Mouse (Mus musculus) ES-E14 (cell line): Measurements from ENCODE around the gene Slc2a6. TPM values are rescaled to one million over a fixed set of nuclear protein-coding genes. Genes with fewer than 3 reads are reported as not detected.

Experiments
- DNase-seq: peaks from one replicate; pipeline ENCODE4 v3.0.0-alpha.2; 2013; ENCODE audit warnings: low read depth, low spot score
- H3K27ac ChIP-seq: 2 replicates; pipeline ENCODE4 v1.5.1; 2012; ENCODE audit warnings: low read depth, mild to moderate bottlenecking, low read length, moderate library complexity, mixed read lengths; ENCODE audit not compliant: poor library complexity, insufficient read depth, severe bottlenecking
- H3K36me3 ChIP-seq: 2 replicates; pipeline ENCODE4 v1.6.1; 2012; ENCODE audit warnings: mild to moderate bottlenecking, low read length, moderate library complexity, mixed read lengths; ENCODE audit not compliant: control insufficient read depth, poor library complexity, insufficient read depth, severe bottlenecking
- H3K4me1 ChIP-seq, 2 experiments: fragments of 150-350 bp in 1 of 2; sonication (generic) in 1 of 2; 2 replicates each; pipeline ENCODE4 v1.6.1; 2012; ENCODE audit warnings: low read length in 2 of 2, mild to moderate bottlenecking in 1 of 2, mixed read lengths in 1 of 2; ENCODE audit not compliant: control insufficient read depth in 2 of 2, insufficient read depth in 2 of 2, poor library complexity in 1 of 2
- H3K4me3 ChIP-seq, 2 experiments: fragments of 150-350 bp in 1 of 2; sonication (generic) in 1 of 2; 2 replicates each; pipeline ENCODE4 v1.5.1; 2012; ENCODE audit warnings: low read length in 2 of 2, low read depth in 1 of 2, mild to moderate bottlenecking in 1 of 2, mixed read lengths in 1 of 2; ENCODE audit not compliant: insufficient read depth in 1 of 2, poor library complexity in 1 of 2, severe bottlenecking in 1 of 2
- H3K9ac ChIP-seq: 2 replicates; pipeline ENCODE4 v1.6.1; 2012; ENCODE audit warnings: low read depth, mild to moderate bottlenecking, low read length, mixed read lengths; ENCODE audit not compliant: poor library complexity, insufficient read depth, severe bottlenecking
- H3K9me3 ChIP-seq: fragments of 150-350 bp; sonication (generic); 2 replicates; pipeline ENCODE4 v1.6.1; 2012; ENCODE audit warnings: low read depth, mild to moderate bottlenecking, low read length; ENCODE audit not compliant: control insufficient read depth, insufficient read depth
- CHD2 ChIP-seq: IDR thresholded peaks from 2 replicates; pipeline ENCODE4 v1.6.1; 2014; ENCODE audit warnings: mild to moderate bottlenecking, low read depth, low read length, inconsistent platforms
- HCFC1 ChIP-seq: IDR thresholded peaks from 2 replicates; pipeline ENCODE4 v1.6.1; 2012; ENCODE audit warnings: low read length, inconsistent platforms, borderline replicate concordance; ENCODE audit not compliant: insufficient read depth
- MAFK ChIP-seq: IDR thresholded peaks from 2 replicates; pipeline ENCODE4 v1.6.1; 2014; ENCODE audit warnings: mild to moderate bottlenecking, low read depth, low read length, inconsistent platforms; ENCODE audit not compliant: insufficient read depth
- ZC3H11A ChIP-seq: IDR thresholded peaks from 2 replicates; pipeline ENCODE4 v1.6.1; 2012; ENCODE audit warnings: low read depth, mild to moderate bottlenecking, inconsistent platforms, low read length, borderline replicate concordance
- ZNF384 ChIP-seq: IDR thresholded peaks from 2 replicates; pipeline ENCODE4 v1.6.1; 2012; ENCODE audit warnings: low read depth, low read length, inconsistent platforms
- in situ Hi-C, 2 experiments: fragments of 600-800 bp; cut with MboI; formaldehyde crosslinking; loops; one replicate each; pipeline ENCODE4 v1.15.1; 2025; ENCODE audit warnings: low sequenced_read_pairs in 2 of 2, inconsistent platforms in 1 of 2; ENCODE audit not compliant: unreplicated experiment in 2 of 2
- total RNA-seq: library from RNA; depleted of rRNA; stranded (reverse); fragments of 300-350 nt; gene quantifications from 2 replicates; pipeline ENCODE4 v1.2.3, GENCODE M21; 2012

Slc2a6 gene
- total RNA-seq, 1 experiment: 1.2 TPM

DNA sequence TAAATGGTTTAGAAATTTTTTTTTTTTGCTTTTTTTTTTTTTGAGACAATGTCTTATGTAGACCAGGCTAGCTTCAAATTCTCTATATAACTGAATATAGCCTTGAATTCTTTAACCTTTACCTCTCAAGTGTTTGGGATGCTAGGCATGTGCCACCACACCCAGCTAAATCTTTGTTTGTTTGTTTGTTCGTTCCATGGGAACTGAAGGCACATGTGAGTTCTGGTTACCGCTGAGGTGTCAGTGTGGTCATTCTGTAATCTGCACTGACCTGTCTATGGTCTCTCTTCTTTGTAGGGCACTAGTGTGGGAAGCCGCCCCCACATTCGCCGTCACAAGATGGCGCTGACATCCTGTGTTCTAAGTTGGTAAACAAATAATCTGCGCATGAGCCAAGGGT is 29.8 kb downstream of the Slc2a6 start:
- H3K9ac ChIP-seq: no peak overlapping the region
- H3K4me1 ChIP-seq: no peaks in the 10 kb centered on the region
- H3K9me3 ChIP-seq: no peaks in the 10 kb centered on the region
- no peak overlapping the region for H3K4me3 ChIP-seq
- TF ChIP-seq HCFC1 (no peak), ZNF384 (no peak), ZC3H11A (no peak), MAFK (no peak), CHD2 (no peak)
- H3K36me3 ChIP-seq: no peaks in the 10 kb centered on the region
- H3K27ac ChIP-seq: no peak overlapping the region
- DNase-seq: no peak
- in situ Hi-C loops: no loop called here

DNA sequence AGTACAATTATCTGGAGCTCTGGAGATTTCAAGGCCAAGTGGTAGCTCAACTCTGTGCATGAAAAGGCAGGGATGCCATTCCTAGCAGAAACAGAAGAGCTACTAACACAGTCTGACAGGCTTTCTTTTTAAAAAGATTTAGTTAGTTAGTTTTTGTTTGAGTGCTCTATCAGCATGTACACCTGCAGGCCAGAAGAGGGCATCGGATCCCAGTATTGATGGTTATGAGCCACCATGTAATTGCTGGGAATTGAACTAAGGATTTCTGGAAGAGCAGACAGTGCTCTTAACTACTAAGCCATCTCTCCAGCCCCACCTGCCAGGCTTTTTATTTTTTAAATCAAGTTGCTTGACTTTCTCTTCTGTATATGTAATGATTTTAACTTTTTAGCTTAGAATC is 30.3 kb downstream of the Slc2a6 start:
- Histone ChIP-seq H3K36me3 (no peaks in the 10 kb centered on the region), H3K4me1 (no peaks in the 10 kb centered on the region), H3K27ac (no peak overlapping the region), H3K4me3 (no peak overlapping the region), H3K9ac (no peak overlapping the region), H3K9me3 (no peaks in the 10 kb centered on the region)
- in situ Hi-C loops: no loop called here
- TF ChIP-seq ZNF384 (no peak), CHD2 (no peak), HCFC1 (no peak), MAFK (no peak), ZC3H11A (no peak)
- DNase-seq: no peak

DNA sequence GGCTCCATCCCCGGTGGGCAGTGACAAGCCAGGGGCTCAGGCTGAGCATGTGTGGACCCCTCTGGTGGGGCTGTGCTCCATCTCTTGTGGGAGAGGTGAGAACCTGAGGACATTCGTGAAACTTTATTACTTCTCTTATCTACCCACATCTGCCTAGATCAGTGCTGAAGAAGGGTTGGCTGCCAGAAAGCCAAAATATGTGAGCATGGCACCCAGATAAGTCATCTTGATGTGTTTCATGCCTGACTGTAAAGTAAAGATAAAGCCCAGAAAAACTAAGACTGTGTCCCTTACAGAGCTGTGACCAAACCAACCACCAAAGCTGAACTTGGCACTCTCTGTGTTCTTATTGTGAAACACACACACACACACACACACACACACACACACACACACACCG is 33.9 kb downstream of the Slc2a6 start:
- no peaks in the 10 kb centered on the region for H3K4me1 ChIP-seq
- H3K36me3 ChIP-seq: no peaks in the 10 kb centered on the region
- in situ Hi-C loops: no loop called here
- no peak overlapping the region for H3K4me3 ChIP-seq
- H3K27ac ChIP-seq: no peak overlapping the region
- H3K9me3 ChIP-seq: no peaks in the 10 kb centered on the region
- TF ChIP-seq ZC3H11A (no peak), ZNF384 (no peak), CHD2 (no peak), MAFK (no peak), HCFC1 (no peak)
- no peak overlapping the region for H3K9ac ChIP-seq
- DNase-seq: no peak

DNA sequence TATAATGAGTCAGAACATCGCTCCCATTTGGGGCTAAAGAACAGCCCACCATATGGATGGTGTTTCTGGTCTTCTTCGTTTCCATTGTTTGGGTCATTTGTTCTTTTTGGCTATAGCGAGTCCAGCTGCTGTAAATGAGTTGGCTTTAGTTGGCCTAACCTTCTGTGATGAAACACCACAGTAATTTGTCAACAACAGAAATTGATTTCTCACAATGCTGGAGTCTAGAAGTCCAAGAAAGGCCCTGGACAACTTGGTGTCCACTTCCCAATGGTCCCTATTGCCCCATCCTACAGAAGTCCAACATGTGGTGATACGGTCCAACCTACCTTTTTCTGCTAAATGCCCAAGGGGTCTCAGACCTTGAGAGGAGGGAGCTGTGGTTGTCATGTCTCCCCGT is 43.2 kb downstream of the Slc2a6 start:
- H3K4me1 ChIP-seq: peaks cover 0 to 5% of the 10 kb centered on the region in 2 experiments; a peak in 1 of 4 replicates
- H3K9ac ChIP-seq: no peak overlapping the region
- in situ Hi-C loops: no loop called here
- no peak overlapping the region for H3K27ac ChIP-seq
- H3K36me3 ChIP-seq: no peaks in the 10 kb centered on the region
- H3K4me3 ChIP-seq: no peak overlapping the region
- DNase-seq: no peak
- no peak for TF ChIP-seq CHD2
- no peak for TF ChIP-seq HCFC1
- TF ChIP-seq ZNF384: no peak
- H3K9me3 ChIP-seq: no peaks in the 10 kb centered on the region

DNA sequence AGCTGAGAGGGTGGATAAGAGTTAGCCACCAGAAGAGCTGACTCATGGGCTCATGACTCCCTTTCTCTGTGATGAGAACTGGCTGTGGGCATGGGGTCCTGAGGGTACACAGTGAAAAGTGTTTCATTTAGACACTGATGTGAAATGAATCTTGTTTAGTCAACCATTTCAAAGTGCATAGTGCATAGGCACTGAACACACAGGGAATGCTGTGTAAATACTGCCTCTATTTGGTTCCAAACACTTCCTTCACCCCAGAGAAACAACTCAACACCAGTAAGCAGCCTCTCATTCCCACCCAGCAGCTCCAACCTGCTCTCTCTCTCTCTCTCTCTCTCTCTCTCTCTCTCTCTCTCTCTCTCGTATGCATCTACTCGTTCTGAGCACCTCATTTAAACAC is 43.6 kb downstream of the Slc2a6 start:
- Histone ChIP-seq H3K4me3 (no peak overlapping the region), H3K27ac (no peak overlapping the region), H3K9ac (no peak overlapping the region), H3K9me3 (no peaks in the 10 kb centered on the region), H3K4me1 (peaks cover 0 to 5% of the 10 kb centered on the region in 2 experiments; a peak in 1 of 4 replicates), H3K36me3 (no peaks in the 10 kb centered on the region)
- in situ Hi-C loops: no loop called here
- TF ChIP-seq MAFK (no peak), CHD2 (no peak), ZNF384 (no peak), ZC3H11A (no peak), HCFC1 (no peak)
- DNase-seq: no peak
